Mouse (Mus musculus) CH12.LX (cell line): ENCODE measurements around the gene Rab8b.

Source experiments
- CTCF ChIP-seq, 2 experiments: IDR thresholded peaks in 1 of 2; conservative IDR thresholded peaks in 1 of 2; 2 replicates each; pipeline ENCODE4 v1.5.1; 2011 to 2012; ENCODE audit warnings: low read depth in 2 of 2, low read length in 2 of 2, improper control_type of control experiment in 1 of 2, inconsistent platforms in 1 of 2, mild to moderate bottlenecking in 1 of 2, moderate library complexity in 1 of 2
- E2F4 ChIP-seq: IDR thresholded peaks from 2 replicates; pipeline ENCODE4 v1.6.1; 2011; ENCODE audit warnings: low read depth, low read length, improper control_type of control experiment; ENCODE audit not compliant: insufficient replicate concordance
- ELF1 ChIP-seq: IDR thresholded peaks from 2 replicates; pipeline ENCODE4 v1.6.1; 2014; ENCODE audit warnings: low read depth, mild to moderate bottlenecking, inconsistent platforms, low read length, improper control_type of control experiment
- IRF4 ChIP-seq: IDR thresholded peaks from 2 replicates; pipeline ENCODE4 v1.6.1; 2014; ENCODE audit warnings: low read depth, mild to moderate bottlenecking, inconsistent platforms, low read length, improper control_type of control experiment
- MEF2A ChIP-seq: IDR thresholded peaks from 2 replicates; pipeline ENCODE4 v1.6.1; 2014; ENCODE audit warnings: low read depth, mild to moderate bottlenecking, inconsistent platforms, low read length, improper control_type of control experiment, borderline replicate concordance
- POLR2AphosphoS2 ChIP-seq: IDR thresholded peaks from 2 replicates; pipeline ENCODE4 v1.6.1; 2011; ENCODE audit warnings: low read depth, low read length, improper control_type of control experiment
- TBP ChIP-seq: conservative IDR thresholded peaks from 2 replicates; pipeline ENCODE4 v1.6.1; 2011; ENCODE audit warnings: low read depth, low read length, improper control_type of control experiment
- ZC3H11A ChIP-seq: IDR thresholded peaks from 2 replicates; pipeline ENCODE4 v1.6.1; 2012; ENCODE audit warnings: low read depth, mild to moderate bottlenecking, inconsistent platforms, low read length, improper control_type of control experiment
- ZMIZ1 ChIP-seq: IDR thresholded peaks from 2 replicates; pipeline ENCODE4 v1.6.1; 2012; ENCODE audit warnings: low read depth, mild to moderate bottlenecking, inconsistent platforms, low read length, improper control_type of control experiment

DNA sequence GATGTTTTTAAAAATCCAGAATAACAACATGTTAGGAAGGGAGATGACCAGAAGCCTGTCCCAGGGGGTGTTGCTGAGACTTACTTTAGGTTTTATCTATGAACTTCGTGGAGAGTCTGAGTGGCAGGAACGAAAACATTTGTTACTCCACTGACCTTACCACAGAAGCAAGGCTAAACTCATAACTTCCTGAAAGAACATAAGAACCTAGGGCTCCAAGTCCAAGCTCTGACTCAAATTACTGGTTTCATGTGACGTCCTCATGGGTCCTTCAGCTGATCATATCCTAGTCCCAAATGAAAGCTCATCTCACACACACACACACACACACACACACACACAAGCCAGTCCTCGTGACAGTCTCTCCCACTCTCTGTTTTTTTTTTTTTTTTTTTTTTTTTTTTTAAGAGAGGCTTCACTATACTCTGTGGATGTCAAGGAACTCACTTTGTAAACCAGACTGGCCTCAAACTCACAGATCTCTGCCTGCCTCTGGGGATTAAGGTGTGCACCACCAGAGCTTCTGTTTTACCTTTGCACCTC is 87.0 kb downstream of the Rab8b start:
- TF ChIP-seq ZMIZ1, result no peak
- TF ChIP-seq CTCF (conservative IDR thresholded peaks at IDR 0.05 in 1 of 2, IDR thresholded peaks at IDR 0.05 in 1 of 2; ENCODE audit: low read depth in 2 of 2, low read length in 2 of 2), result no peak
- no peak for TF ChIP-seq TBP
- no peak for TF ChIP-seq ZC3H11A
- TF ChIP-seq POLR2AphosphoS2, result no peak
- TF ChIP-seq E2F4, result no peak
- no peak for TF ChIP-seq MEF2A
- TF ChIP-seq ELF1, result no peak
- TF ChIP-seq IRF4, result no peak
